Mouse (Mus musculus) cerebellum, adult 11-12 months (tissue): ENCODE measurements at regions not wholly inside any gene's neighbourhood (a gene's known extent, or its start where the extent isn't known, plus 50 kb on each side); places are given as distances from the start of the nearest gene placed in this dataset.

Experiments
- DNase-seq: peaks from one replicate; pipeline ENCODE4 v3.0.0; 2022

- DNase-seq: no peak
These were observed 93.2 kb downstream of the Snx19 start for GRCm38 (mm10) chr9:30520116-30520515.

- DNase-seq: no peak
These were observed 92.3 kb downstream of the Snx19 start for GRCm38 (mm10) chr9:30519231-30519630.
